Mouse (Mus musculus) midbrain, embryonic 12.5 days (tissue): Measurements from ENCODE around the gene Cntrl. TPM values are rescaled to one million over a fixed set of nuclear protein-coding genes. Genes with fewer than 3 reads are reported as not detected.
A peak's percentile ranks its signal among the peaks of the same experiment; 100 is the strongest.

Source experiments
- ATAC-seq: fragments of 200-750 bp; cut with Nextera tagmentation; 2 replicates; pipeline ENCODE4 v1.8.0; 2017; ENCODE audit warnings: low read depth, moderate TSS enrichment, moderate library complexity; ENCODE audit not compliant: low FRiP score
- H3K27ac ChIP-seq: fragments of 300-500 bp; sonication (generic); replicated peaks from 2 replicates; pipeline ENCODE4 v1.5.1; 2016; ENCODE audit warnings: mild to moderate bottlenecking
- H3K27me3 ChIP-seq: fragments of 300-500 bp; sonication (generic); 2 replicates; pipeline ENCODE4 v1.6.1; 2016; ENCODE audit warnings: mild to moderate bottlenecking
- H3K36me3 ChIP-seq: fragments of 300-500 bp; sonication (generic); 2 replicates; pipeline ENCODE4 v1.6.1; 2016
- H3K4me1 ChIP-seq: fragments of 300-500 bp; sonication (generic); 2 replicates; pipeline ENCODE4 v1.6.1; 2016
- H3K4me2 ChIP-seq: fragments of 300-500 bp; sonication (generic); replicated peaks from 2 replicates; pipeline ENCODE4 v1.6.1; 2016; ENCODE audit warnings: mild to moderate bottlenecking, moderate library complexity
- H3K4me3 ChIP-seq: fragments of 300-500 bp; sonication (generic); 2 replicates; pipeline ENCODE4 v1.5.1; 2016; ENCODE audit warnings: mild to moderate bottlenecking
- H3K9ac ChIP-seq: fragments of 300-500 bp; sonication (generic); replicated peaks from 2 replicates; pipeline ENCODE4 v1.6.1; 2016; ENCODE audit warnings: mild to moderate bottlenecking, moderate library complexity
- H3K9me3 ChIP-seq: fragments of 300-500 bp; sonication (generic); 2 replicates; pipeline ENCODE4 v1.6.1; 2016; ENCODE audit warnings: mild to moderate bottlenecking
- WGBS: fragments of 180-500 bp; shearing (Covaris S2); methylation state at CpG from one replicate; pipeline ENCODE4 v1.1.7; 2016; 5-methylcytosine and 5-hydroxymethylcytosine counted together
- polyA plus RNA-seq: library from polyadenylated mRNA; unstranded; fragments of >200 nt; fragmentation: Nextera tagmentation; extraction: Ambion mirVana; gene quantifications from 2 replicates; pipeline ENCODE4 v1.2.1, GENCODE M21; 2016

Cntrl gene
- polyA plus RNA-seq, 1 experiment from 2014 or later: 32.5 TPM

DNA sequence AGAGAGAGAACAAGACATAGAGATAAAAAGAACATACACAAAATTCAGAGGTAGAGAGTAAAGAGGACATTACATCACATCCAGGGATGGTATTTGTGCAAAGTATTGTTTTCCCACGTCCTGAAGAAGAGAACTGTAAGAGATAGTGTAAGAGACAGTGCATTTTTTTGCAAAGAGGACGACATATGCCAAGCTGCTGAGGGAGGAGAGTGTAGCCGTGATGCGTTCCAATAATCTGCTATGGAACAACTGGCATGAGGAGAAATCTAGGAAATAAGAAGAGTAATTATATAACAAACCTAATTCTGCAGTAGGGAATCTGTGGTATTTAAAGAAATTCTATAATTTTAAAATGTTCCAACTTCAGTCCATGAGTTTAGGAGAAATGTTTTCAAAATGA, 21.9 kb upstream of the Cntrl start:
- no peaks in the 10 kb centered on the region for H3K4me1 ChIP-seq
- H3K9ac ChIP-seq: no peak overlapping the region
- H3K36me3 ChIP-seq: no peaks in the 10 kb centered on the region
- H3K4me2 ChIP-seq: no peak overlapping the region
- no peak for ATAC-seq
- no peaks in the 10 kb centered on the region for H3K27me3 ChIP-seq
- no peak overlapping the region for H3K27ac ChIP-seq
- no peaks in the 10 kb centered on the region for H3K9me3 ChIP-seq
- WGBS: 80% methylated on average over 4 of the region's 4 CpGs
- no peak overlapping the region for H3K4me3 ChIP-seq

DNA sequence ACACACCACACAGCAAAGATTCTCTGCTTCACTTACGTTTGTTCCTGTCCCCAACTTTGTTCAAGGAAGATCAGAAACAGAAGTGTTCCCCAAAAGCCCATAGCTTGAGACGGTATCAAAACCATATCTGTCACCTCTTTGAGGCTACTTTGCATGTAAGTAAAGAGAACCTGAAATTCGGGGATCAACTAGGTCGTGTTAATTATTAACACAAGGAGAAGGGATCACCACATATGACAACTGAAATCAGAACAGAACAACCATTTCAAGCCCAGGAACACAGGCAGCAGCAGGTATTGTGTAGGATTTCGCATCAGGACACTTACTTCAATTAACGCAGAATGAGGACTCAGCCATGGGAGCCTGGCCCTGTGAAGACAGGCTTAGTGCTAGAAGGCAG, 8.8 kb upstream of the Cntrl start:
- H3K9ac ChIP-seq: no peak overlapping the region
- no peaks in the 10 kb centered on the region for H3K27me3 ChIP-seq
- H3K4me2 ChIP-seq: no peak overlapping the region
- no peak for ATAC-seq
- H3K4me3 ChIP-seq: no peak overlapping the region
- no peaks in the 10 kb centered on the region for H3K36me3 ChIP-seq
- no peak overlapping the region for H3K27ac ChIP-seq
- whole genome bisulfite sequencing: 86% methylated on average over 6 of the region's 6 CpGs
- H3K4me1 ChIP-seq: no peaks in the 10 kb centered on the region
- no peaks in the 10 kb centered on the region for H3K9me3 ChIP-seq

DNA sequence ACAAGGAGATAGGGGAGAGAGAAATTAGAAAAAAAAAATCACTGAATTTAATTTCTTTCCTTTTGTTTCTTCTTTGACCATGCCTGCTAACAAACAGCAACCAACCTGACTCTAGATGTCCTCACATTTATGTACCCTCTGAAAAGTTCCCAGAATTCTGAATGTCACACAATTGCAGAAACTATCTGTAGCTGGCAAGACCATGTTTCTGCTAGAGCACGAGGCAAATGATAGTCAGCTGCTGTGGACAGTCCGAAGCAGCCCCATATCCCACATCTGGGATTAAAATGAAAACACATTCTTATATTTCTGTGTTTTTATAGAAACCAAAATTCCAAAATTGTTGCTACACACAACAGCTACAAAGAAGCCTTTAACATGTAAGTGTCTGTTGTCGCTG, 7.8 kb upstream of the Cntrl start, which contains the start of gene AI182371:
Gene AI182371 (minus strand): TSS at position 101 of the 400 bp plus-strand sequence.
- no peaks in the 10 kb centered on the region for H3K36me3 ChIP-seq
- no peak within 1 kb of the TSS for H3K4me3 ChIP-seq
- no peak for ATAC-seq
- H3K27me3 ChIP-seq: no peaks in the 10 kb centered on the region
- no peak within 1 kb of the TSS for H3K9ac ChIP-seq
- H3K4me1 ChIP-seq: no peaks in the 10 kb centered on the region
- no peaks in the 10 kb centered on the region for H3K9me3 ChIP-seq
- H3K4me2 ChIP-seq: no peak within 1 kb of the TSS
- H3K27ac ChIP-seq: no peak within 1 kb of the TSS
- 89% methylated on average over 3 of the region's 3 CpGs for WGBS

- no peak overlapping the region for H3K27ac ChIP-seq
- no peaks in the 10 kb centered on the region for H3K36me3 ChIP-seq
- no peaks in the 10 kb centered on the region for H3K27me3 ChIP-seq
- no peak overlapping the region for H3K9ac ChIP-seq
- no peaks in the 10 kb centered on the region for H3K4me1 ChIP-seq
- H3K4me3 ChIP-seq: no peak overlapping the region
- H3K4me2 ChIP-seq: no peak overlapping the region
- no peak for ATAC-seq
- H3K9me3 ChIP-seq: no peaks in the 10 kb centered on the region
Observed at GRCm38 (mm10) chr2:35102777-35103176, 6.5 kb upstream of the Cntrl start.

DNA sequence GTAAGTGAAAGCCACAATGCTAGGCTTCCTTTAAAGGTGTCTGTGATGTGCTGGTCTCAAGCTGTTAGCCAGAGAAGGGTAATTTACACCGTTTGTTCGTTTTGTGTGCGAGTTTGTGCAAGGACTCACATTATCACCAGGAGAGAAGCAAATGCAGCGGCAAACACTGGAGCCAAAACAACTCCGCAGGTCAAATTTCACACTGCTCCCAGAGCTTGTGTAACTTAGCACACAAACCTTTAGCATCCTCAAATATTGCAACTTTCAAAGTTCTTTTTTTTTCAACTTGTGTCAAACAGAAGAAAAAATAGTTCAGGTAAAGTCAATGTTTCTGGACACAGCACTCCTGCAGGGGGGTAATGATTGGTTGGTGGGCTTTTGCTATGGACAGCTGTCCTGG, 5.7 kb upstream of the Cntrl start:
- H3K4me3 ChIP-seq: no peak overlapping the region
- no peak for ATAC-seq
- H3K36me3 ChIP-seq: no peaks in the 10 kb centered on the region
- WGBS: 78% methylated on average over 5 of the region's 5 CpGs
- H3K27ac ChIP-seq: no peak overlapping the region
- H3K4me1 ChIP-seq: no peaks in the 10 kb centered on the region
- no peaks in the 10 kb centered on the region for H3K9me3 ChIP-seq
- no peaks in the 10 kb centered on the region for H3K27me3 ChIP-seq
- H3K4me2 ChIP-seq: no peak overlapping the region
- no peak overlapping the region for H3K9ac ChIP-seq

DNA sequence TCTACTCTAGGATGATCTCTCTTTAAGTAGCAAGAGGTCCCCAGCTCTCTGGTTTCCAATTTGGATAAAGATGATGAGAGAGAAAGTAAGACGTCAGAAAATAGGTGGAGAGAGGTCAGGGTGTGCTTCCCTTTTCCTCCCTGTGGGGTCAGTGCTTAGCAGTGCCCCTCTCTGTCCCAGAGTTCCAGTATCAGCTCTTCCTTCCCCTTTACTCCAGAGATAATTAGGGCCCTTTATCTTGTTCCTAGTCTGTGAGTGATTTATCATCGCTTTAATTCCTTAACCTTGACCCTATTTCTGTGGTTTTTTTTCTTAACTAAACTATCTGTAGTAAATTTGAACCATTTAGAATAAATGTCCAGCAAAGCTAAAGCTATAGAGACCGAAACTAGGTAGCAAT, 4.4 kb upstream of the Cntrl start:
- Histone ChIP-seq H3K9me3 (no peaks in the 10 kb centered on the region), H3K9ac (no peak overlapping the region), H3K27me3 (no peaks in the 10 kb centered on the region), H3K36me3 (no peaks in the 10 kb centered on the region), H3K4me2 (no peak overlapping the region), H3K27ac (no peak overlapping the region), H3K4me1 (0 out of 2 replicates have a peak, but pooled peaks cover under 1% of the 10 kb centered on the region), H3K4me3 (no peak overlapping the region)
- WGBS: 71% methylated on average over 3 of the region's 3 CpGs
- ATAC-seq: no peak

GRCm38 (mm10) chr2:35107984-35108635, 1.2 kb upstream of the Cntrl start:
- Histone ChIP-seq H3K27me3 (no peaks in the 10 kb centered on the region), H3K9ac (no peak overlapping the region), H3K4me1 (peaks cover 5% of the 10 kb centered on the region; the same call in 1 of the 2 replicates), H3K4me3 (no peak overlapping the region), H3K4me2 (no peak overlapping the region), H3K27ac (no peak overlapping the region), H3K36me3 (no peaks in the 10 kb centered on the region), H3K9me3 (no peaks in the 10 kb centered on the region)
- 52% methylated on average over 5 of the region's 5 CpGs for WGBS
- no peak for ATAC-seq

GRCm38 (mm10) chr2:35108712-35109111, 580 bp upstream of the Cntrl start:
- peaks cover 5% of the 10 kb centered on the region; the same call in 1 of the 2 replicates for H3K4me1 ChIP-seq

DNA sequence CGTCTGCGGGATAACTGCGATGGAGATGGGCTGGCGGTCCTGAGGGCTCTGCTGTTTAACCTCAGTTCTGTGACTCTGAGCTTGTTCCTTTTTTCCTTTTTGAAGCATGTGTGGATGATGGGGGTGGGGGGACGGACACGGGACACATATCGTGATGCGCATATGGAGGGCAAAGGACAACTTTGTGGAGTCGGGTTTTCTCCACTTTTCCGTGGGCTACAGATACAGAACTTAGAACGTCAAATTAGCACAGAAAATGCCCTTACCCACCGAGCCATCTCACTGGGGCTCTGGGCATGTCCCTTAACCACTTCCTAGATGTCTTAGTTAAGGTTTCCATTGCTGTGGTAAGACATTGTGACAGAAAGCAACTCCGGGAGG, 622 bp downstream of the Cntrl start:
- Histone ChIP-seq H3K27me3 (no peaks in the 10 kb centered on the region), H3K4me2 (peak overlapping the region; percentile 73), H3K27ac (no peak overlapping the region; the same call in 1 of the 2 replicates), H3K9ac (peak overlapping the region; percentile 71), H3K36me3 (no peaks in the 10 kb centered on the region), H3K4me1 (peaks cover 5% of the 10 kb centered on the region; the same call in 1 of the 2 replicates), H3K9me3 (no peaks in the 10 kb centered on the region), H3K4me3 (peak overlapping the region; percentile 73)
- ATAC-seq: no peak; the same call in 1 of the 2 replicates
- WGBS: under 1% methylated on average over 13 of the region's 13 CpGs

More at GRCm38 (mm10) chr2:35108712-35109111, 580 bp upstream of the Cntrl start:
- peak overlapping the region; percentile 76 for H3K27ac ChIP-seq
- 37% methylated on average over 3 of the region's 3 CpGs for WGBS
- peak overlapping the region; percentile 73 for H3K4me2 ChIP-seq
- no peak for ATAC-seq
- H3K27me3 ChIP-seq: no peaks in the 10 kb centered on the region
- peak overlapping the region; percentile 73 for H3K4me3 ChIP-seq
- H3K9me3 ChIP-seq: no peaks in the 10 kb centered on the region
- H3K36me3 ChIP-seq: no peaks in the 10 kb centered on the region
- H3K9ac ChIP-seq: peak overlapping the region; percentile 71; the same call in 1 of the 2 replicates

DNA sequence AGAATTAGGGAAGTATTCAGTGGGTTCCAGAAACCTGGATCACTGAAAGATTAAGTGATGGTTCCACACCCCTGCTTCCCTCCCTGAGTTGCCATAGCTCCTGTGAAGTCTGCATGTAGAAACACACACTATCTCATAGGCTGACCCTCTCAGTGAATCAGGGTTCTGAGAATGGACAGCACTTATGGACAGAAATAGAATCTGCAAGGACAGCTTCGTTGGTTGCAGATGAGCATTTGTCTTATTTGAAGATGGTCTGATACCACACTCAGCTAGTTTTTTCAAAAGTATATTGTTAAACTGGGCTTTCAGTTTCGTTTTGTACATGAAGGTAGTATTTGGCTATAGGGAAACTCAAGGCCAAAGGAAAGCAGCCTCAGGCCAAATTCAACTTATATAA, 1.2 kb downstream of the Cntrl start:
- Histone ChIP-seq H3K4me3 (no peak overlapping the region), H3K4me1 (peaks cover 5% of the 10 kb centered on the region; the same call in 1 of the 2 replicates), H3K4me2 (peak overlapping the region; percentile 73), H3K27ac (no peak overlapping the region), H3K36me3 (no peaks in the 10 kb centered on the region), H3K27me3 (no peaks in the 10 kb centered on the region), H3K9ac (no peak overlapping the region), H3K9me3 (no peaks in the 10 kb centered on the region)
- ATAC-seq: no peak
- WGBS: 83% methylated on average over 2 of the region's 2 CpGs

DNA sequence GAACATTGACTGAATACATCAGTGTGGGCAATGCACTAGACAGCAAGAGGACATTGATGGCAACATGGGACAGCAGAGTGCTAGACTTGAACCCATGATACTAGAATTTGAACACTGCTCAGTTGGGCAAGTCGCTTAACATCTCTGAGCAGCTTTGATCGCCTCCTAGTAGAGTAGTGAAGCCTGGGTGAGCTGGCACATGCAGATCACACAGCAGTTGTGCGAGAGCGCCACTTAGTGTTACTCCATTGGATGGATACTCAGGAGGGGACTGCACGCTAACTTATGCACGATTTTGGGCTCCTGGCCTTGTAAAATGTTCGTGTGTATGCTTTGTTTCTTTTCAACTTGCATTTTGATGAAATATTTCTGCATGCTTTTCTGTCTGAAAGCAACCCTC, 15.4 kb downstream of the Cntrl start:
- Histone ChIP-seq H3K27ac (no peak overlapping the region), H3K9ac (no peak overlapping the region), H3K4me2 (no peak overlapping the region), H3K9me3 (no peaks in the 10 kb centered on the region), H3K36me3 (peaks cover 27% of the 10 kb centered on the region), H3K4me1 (no peaks in the 10 kb centered on the region), H3K4me3 (no peak overlapping the region), H3K27me3 (no peaks in the 10 kb centered on the region)
- no peak for ATAC-seq
- WGBS: 74% methylated on average over 7 of the region's 7 CpGs

GRCm38 (mm10) chr2:35131491-35131890, 22.2 kb downstream of the Cntrl start:
- peak; percentile 47; the same call in 1 of the 2 replicates for ATAC-seq
- peak overlapping the region; percentile 57 for H3K4me2 ChIP-seq
- peaks cover 21% of the 10 kb centered on the region for H3K36me3 ChIP-seq
- peaks cover 12% of the 10 kb centered on the region for H3K4me1 ChIP-seq
- H3K27ac ChIP-seq: peak overlapping the region; percentile 46; the same call in 1 of the 2 replicates
- no peak overlapping the region for H3K9ac ChIP-seq
- no peak overlapping the region for H3K4me3 ChIP-seq
- H3K27me3 ChIP-seq: no peaks in the 10 kb centered on the region
- no peaks in the 10 kb centered on the region for H3K9me3 ChIP-seq
